Mouse (Mus musculus) thymus, adult 2 months (tissue): Measurements from ENCODE around the gene P4htm. TPM values are rescaled to one million over a fixed set of nuclear protein-coding genes. Genes with fewer than 3 reads are reported as not detected.

Source experiments
- DNase-seq: peaks from one replicate; pipeline ENCODE4 v3.0.0; 2021
- H3K27ac ChIP-seq: fragments of 200-500 bp; 2 replicates; pipeline ENCODE4 v1.5.1; 2012; ENCODE audit warnings: low read length, control low read depth; ENCODE audit not compliant: control insufficient read depth, insufficient read depth
- H3K27me3 ChIP-seq: fragments of 200-500 bp; 2 replicates; pipeline ENCODE4 v1.6.1; 2012; ENCODE audit warnings: mild to moderate bottlenecking, low read length, moderate library complexity, mixed read lengths; ENCODE audit not compliant: control insufficient read depth, insufficient read depth
- H3K36me3 ChIP-seq: fragments of 200-500 bp; 2 replicates; pipeline ENCODE4 v1.6.1; 2012; ENCODE audit warnings: mild to moderate bottlenecking, low read length, moderate library complexity; ENCODE audit not compliant: control insufficient read depth, insufficient read depth
- H3K4me1 ChIP-seq: fragments of 200-500 bp; replicated peaks from 2 replicates; pipeline ENCODE4 v1.6.1; 2012; ENCODE audit warnings: low read length; ENCODE audit not compliant: control insufficient read depth, insufficient read depth
- H3K4me3 ChIP-seq: fragments of 200-500 bp; 2 replicates; pipeline ENCODE4 v1.5.1; 2012; ENCODE audit warnings: mild to moderate bottlenecking, low read length, control low read depth, moderate library complexity; ENCODE audit not compliant: control insufficient read depth, insufficient read depth
- CTCF ChIP-seq: fragments of 200-500 bp; IDR thresholded peaks from 2 replicates; pipeline ENCODE4 v1.5.1; 2012; ENCODE audit warnings: mild to moderate bottlenecking, control low read depth, low read length, moderate library complexity, borderline replicate concordance; ENCODE audit not compliant: control insufficient read depth, poor library complexity, insufficient read depth; ENCODE audit errors: extremely low read depth
- POLR2A ChIP-seq: fragments of 200-500 bp; IDR thresholded peaks from 2 replicates; pipeline ENCODE4 v1.6.1; 2012; ENCODE audit warnings: mild to moderate bottlenecking, low read length, control low read depth, moderate library complexity; ENCODE audit not compliant: control insufficient read depth, poor library complexity, insufficient read depth; ENCODE audit errors: extremely low read depth
- WGBS: fragments of 180-500 bp; shearing (Covaris S2); methylation state at CpG from one replicate; pipeline ENCODE4 v1.1.7; 2018; 5-methylcytosine and 5-hydroxymethylcytosine counted together
- polyA plus RNA-seq: library from polyadenylated mRNA; depleted of rRNA; stranded (reverse); fragments of >200 nt; gene quantifications from 2 replicates; pipeline ENCODE4 v1.2.3, GENCODE M21; 2012

The P4htm gene
- polyA plus RNA-seq, 1 experiment = 10.5 TPM

- H3K27me3 ChIP-seq = no peaks in the 10 kb centered on the region
- no peak for DNase-seq
- H3K4me3 ChIP-seq = no peak overlapping the region
- H3K4me1 ChIP-seq = peaks cover 7% of the 10 kb centered on the region
- no peak for TF ChIP-seq CTCF
- no peak for TF ChIP-seq POLR2A
- H3K27ac ChIP-seq = no peak overlapping the region
- WGBS = 93% methylated on average over 2 of the region's 2 CpGs
- peaks cover 16% of the 10 kb centered on the region for H3K36me3 ChIP-seq
Measured at GRCm38 (mm10) chr9:108600011-108600410, 2.5 kb upstream of the P4htm start.

DNA sequence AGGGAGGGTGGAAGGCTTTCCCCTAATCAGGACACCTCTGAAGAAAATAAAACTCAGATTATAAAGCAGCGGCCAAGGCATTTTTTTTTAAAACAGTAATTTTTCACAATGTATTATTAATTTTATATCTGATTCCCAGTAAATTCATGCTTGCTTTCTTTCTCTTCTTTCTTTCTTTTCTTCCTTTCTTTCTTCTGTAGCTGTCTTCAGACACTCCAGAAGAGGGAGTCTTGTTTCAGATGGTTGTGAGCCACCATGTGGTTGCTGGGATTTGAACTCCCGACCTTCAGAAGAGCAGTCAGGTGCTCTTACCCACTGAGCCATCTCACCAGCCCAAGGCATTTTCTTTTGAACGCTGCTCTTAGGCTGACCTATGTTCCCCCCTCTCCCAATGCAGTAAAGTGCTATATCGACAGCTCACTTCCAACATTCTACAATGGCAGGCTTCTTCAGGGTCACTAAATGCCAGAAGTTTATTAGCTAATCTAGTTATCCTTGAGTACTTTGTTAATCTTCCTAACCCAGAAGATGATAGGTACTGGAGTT lies 1.6 kb upstream of the P4htm start:
- TF ChIP-seq CTCF = no peak
- no peak for TF ChIP-seq POLR2A
- Histone ChIP-seq H3K4me3 (no peak overlapping the region), H3K27me3 (no peaks in the 10 kb centered on the region), H3K4me1 (peaks cover 7% of the 10 kb centered on the region), H3K27ac (no peak overlapping the region), H3K36me3 (peaks cover 8% of the 10 kb centered on the region)
- DNase-seq = no peak
- WGBS = 80% methylated on average over 4 of the region's 4 CpGs

GRCm38 (mm10) chr9:108594354-108594753 lies 3.1 kb downstream of the P4htm start:
- TF ChIP-seq CTCF (no peak), POLR2A (no peak)
- DNase-seq = no peak
- 93% methylated on average over 3 of the region's 3 CpGs for WGBS
- Histone ChIP-seq H3K27me3 (no peaks in the 10 kb centered on the region), H3K27ac (no peak overlapping the region), H3K4me1 (peaks cover 7% of the 10 kb centered on the region), H3K36me3 (no peaks in the 10 kb centered on the region), H3K4me3 (no peak overlapping the region)

DNA sequence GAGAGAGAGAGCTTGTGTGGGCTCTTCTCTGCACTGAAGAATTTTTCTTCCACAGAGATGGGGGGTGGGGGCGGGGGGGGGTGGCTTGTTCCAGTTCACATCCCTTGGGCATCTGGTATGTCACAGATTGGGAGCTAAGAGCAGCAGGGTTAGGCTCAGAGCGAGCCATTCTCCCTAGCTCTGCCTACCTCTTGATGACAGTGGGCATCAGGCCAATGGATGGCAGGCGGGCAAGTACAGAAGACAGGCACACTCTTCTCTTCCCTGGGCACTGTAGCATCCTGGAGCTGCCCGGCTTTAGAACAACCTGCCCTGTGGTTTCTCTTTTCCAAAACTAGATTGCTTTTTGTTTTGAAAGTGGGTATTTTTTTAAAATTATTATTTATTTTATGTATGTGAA lies 6.0 kb downstream of the P4htm start:
- Histone ChIP-seq H3K36me3 (no peaks in the 10 kb centered on the region), H3K27ac (no peak overlapping the region), H3K4me3 (no peak overlapping the region), H3K27me3 (no peaks in the 10 kb centered on the region), H3K4me1 (peaks cover 2% of the 10 kb centered on the region; the same call in 1 of the 2 replicates)
- 96% methylated on average over 4 of the region's 4 CpGs for WGBS
- TF ChIP-seq CTCF (no peak), POLR2A (no peak)
- DNase-seq = no peak

GRCm38 (mm10) chr9:108589229-108589628 lies 8.2 kb downstream of the P4htm start:
- DNase-seq = peak; percentile 39
- peaks cover 2% of the 10 kb centered on the region; the same call in 1 of the 2 replicates for H3K4me1 ChIP-seq
- no peak overlapping the region for H3K27ac ChIP-seq
- H3K4me3 ChIP-seq = no peak overlapping the region
- 69% methylated on average over 5 of the region's 5 CpGs for WGBS
- TF ChIP-seq POLR2A (no peak), CTCF (no peak)
- no peaks in the 10 kb centered on the region for H3K27me3 ChIP-seq
- no peaks in the 10 kb centered on the region for H3K36me3 ChIP-seq

DNA sequence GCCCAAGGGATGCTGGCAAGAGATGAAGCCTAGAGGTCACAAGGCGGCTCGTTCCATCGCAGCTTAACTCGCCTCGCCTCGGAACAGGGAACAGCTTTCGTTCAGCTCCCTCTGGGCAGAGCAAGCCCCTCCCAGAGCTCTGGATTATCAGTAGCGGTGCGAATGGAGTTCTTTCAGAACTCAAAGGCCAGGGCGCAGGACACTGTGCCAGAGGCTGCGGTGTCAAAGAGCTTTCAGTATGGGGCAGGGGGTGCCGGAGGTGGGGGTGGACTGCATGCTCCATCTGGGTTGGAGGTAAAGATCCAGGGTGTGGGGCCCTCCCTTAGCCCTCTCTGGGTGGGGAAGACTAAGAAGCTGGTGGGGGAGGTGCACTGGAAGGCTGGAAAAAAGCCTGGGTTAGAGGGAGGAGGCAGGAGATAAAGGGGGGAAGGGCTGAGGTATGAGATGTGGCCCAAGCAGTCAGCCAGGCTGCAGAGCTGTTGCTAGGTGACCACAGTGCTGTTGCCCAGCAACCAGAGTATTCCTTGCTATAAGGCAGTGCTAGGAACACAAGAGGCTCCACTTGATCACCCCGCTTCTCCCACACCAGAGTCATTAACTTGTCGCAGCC lies 9.8 kb downstream of the P4htm start:
- WGBS = 87% methylated on average over 14 of the region's 14 CpGs
- no peak for DNase-seq
- H3K27ac ChIP-seq = no peak overlapping the region
- no peak overlapping the region for H3K4me3 ChIP-seq
- no peak for TF ChIP-seq CTCF
- no peak for TF ChIP-seq POLR2A
- H3K4me1 ChIP-seq = peaks cover 2% of the 10 kb centered on the region; the same call in 1 of the 2 replicates
- no peaks in the 10 kb centered on the region for H3K27me3 ChIP-seq
- no peaks in the 10 kb centered on the region for H3K36me3 ChIP-seq
